Mouse (Mus musculus): ENCODE measurements around the gene Klc1. TPM values are rescaled to one million over a fixed set of nuclear protein-coding genes. Genes with fewer than 3 reads are reported as not detected.

Gene Klc1
- total RNA-seq, 4 experiments from 2014 or later, result 689 to 762 (median 731) TPM

DNA sequence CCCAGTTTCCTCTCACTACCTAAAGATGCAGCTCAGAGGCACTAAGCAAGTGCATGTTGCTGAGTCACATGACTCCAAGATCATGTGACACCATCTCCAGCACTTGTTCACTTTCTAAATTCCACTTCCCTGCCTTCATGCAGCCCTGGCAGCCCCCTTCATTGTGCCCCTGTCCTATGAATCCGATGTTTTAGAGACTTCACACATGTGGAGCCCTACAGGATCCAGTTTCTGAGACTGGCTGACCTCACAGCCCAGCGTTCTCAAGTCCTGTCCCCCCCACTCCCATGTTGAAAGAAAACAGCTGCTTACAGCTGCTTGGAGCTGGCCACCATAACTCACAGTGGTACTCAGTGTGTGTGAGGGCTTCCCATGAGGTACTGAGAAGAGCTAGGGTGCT lies 15.2 kb upstream of the Klc1 start:
- DNase-seq (ENCODE audit: low spot score in 2 of 2), result no peak

DNA sequence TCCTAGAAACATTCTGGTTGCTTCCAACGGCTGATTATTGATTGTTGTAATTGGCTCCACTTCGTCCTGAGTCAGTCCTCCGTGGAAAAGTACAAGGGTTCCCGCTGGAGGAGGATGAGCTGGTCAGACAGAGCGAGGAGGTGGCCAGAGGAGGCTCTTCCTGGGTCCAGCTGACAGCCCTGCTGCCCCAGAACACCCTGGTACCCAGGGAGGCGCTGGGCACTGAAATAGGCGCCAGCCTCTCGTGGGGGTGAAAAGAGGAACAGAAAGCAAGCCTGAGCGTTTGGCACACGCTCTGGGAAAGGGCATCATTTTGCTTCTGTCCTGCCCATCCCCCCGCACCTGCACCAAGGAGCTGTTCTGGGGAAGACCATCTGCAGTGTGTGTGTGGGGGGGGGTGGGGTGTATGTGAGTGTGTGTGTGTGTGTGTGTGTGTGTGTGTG lies 14.6 kb upstream of the Klc1 start:
- DNase-seq (ENCODE audit: low spot score in 2 of 2), result no peak

DNA sequence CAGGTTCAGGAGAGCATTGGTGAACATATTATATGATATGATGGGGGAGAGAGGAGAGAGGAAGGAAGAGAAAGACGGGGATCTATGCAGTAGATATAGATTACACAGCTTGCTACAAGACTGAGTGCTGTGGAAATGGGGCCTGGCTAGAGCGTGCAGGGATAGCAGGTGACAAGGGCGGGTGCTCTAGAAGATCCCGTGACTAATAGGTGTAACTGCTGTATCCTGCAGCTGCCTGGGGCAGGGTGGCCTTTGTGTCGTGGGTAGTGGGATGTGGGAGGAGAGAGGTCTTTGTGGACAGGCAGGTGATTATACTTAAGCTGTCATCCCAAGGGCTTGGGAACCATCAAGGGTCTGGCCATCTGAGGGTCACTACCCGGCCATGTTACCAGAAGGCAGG lies 13.4 kb upstream of the Klc1 start:
- no peak for DNase-seq (ENCODE audit: low spot score in 2 of 2)

DNA sequence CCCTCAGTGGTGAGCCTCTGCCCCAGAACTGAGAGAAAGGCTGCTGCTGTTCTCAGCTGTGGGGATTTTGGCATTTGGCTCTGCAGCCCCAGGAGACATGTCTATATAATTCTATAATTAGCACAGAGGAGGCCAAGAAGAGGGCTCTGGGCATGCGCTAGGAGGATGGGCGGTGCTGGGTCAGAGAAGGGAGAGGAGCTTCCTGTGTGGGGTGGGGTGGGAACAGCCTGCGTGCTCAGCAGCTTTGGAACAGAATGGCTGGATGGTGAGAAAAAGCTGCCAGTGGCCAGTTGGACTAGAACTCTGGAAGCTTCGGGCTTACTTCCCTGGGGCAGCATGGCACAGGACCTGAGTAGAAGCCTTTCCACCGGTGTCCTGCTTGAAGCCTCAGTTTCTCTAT lies 12.6 kb upstream of the Klc1 start:
- no peak for DNase-seq (ENCODE audit: low spot score in 2 of 2)

DNA sequence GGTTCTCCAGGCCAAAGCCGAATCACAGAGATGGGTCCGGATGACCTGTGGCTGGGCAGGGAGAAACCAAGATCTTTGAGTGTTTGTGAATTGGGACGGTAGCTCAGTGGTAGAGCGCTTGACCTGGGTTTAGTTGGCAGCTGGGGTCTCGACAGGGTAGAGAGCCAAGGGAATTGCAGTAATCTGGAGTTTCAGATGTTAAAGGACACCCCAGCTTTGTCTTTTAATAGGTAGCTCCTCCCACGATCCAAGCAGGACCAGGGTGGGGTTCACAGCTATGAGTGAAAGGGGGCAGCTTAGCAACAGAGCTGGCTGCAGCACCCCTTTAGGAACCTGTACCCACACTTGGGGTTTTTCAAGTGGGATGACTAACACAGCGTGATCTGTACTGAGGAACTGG lies 11.2 kb upstream of the Klc1 start:
- DNase-seq (ENCODE audit: low spot score in 2 of 2), result no peak

DNA sequence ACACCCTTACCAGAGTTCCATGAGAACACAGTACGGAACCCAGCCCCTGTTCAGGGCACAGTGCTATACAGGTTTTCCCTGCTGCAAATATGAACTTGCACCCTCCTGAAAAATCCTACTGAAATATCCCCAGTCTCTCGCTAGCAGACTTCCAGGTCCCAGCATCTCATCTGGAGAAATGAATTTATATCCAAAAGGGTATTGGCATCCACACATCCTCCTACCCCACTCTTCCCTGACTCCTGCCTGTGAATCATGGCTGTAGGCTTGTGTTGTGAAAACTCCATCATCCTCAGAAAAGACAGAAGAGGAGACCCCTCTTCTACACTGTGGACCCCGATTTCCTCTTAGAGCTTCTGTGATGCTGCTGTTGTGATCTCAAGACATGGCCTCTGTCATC lies 7.9 kb upstream of the Klc1 start:
- no peak for DNase-seq (ENCODE audit: low spot score in 2 of 2)

DNA sequence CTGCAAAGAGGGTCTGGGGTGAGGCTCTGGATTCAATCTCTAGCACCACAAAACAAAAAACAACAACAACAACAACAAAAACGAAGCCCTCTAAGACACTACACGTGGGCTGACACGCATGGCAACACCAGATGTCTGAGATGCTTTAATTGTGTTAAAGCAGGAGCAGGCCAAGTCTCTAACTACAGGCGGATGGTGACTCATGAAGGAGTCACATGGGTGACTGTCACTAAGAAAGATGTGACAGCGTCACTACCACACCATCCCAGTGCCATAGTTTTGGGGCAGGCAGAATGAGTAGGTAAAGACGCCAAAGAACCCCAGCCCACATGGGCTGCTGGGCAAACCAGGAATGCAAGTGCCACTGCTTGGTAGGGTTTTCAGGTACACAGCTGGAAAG lies 6.2 kb upstream of the Klc1 start:
- DNase-seq (ENCODE audit: low spot score in 2 of 2), result peak in 1 of 2 experiments; percentile 53

DNA sequence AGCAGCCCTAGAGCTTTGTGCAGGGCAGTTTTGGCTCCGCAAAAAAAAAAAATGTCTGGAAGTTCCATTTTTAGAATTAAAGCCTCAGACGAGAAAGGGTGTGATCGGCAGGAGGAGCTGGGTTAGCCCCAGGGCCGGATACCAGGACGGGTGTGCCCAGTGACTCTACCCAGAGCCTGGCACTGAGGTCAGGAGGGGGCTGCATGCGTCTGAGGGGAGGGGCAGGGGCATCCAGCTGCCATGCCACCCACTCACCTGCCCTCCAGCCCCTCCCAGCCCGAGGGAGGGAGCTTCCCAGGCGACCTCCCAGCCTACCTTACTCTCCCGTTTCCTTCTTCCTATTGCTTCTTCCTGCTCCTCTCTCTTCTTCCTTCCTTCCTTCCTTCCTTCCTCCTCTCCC lies 5.3 kb upstream of the Klc1 start:
- no peak for DNase-seq (ENCODE audit: low spot score in 2 of 2)

DNA sequence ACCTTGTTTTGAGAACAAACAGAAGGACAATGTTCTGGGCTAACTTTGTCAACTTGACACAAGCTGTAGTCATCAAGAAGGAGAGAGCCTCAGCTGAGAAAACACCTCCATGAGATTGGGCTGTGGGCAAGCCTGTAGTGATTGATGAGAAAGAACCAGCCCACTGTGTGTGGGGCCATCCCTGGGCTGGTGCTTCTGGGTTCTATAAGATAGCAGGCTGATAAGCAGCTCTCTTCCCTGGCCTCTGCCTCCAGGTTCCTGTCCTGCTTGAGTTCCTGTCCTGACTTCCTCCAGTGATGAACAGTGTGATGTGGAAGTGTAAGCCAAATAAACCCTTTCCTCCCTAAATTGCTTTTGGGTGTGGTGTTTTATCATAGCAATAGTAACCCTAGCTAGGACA lies 3.9 kb upstream of the Klc1 start:
- no peak for DNase-seq (ENCODE audit: low spot score in 2 of 2)

DNA sequence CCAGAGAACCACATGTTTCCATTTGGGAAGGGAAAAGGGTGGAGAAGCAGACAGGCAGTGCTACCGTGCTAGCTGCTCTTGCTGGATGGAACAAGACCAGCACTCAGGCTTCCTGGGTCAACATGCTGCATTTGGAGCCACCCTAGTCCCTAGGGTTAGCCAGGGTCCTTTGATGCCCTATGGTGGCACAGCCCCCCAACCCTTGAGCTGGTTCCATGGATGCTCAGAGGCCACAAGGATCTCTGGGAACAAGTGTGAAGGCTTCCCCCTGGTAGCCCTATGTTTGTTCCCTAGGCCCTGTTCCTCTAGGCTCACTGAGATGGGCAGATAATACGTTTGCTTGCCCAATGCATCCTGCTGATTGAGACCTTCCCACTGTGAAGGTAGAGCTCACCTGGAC lies 3.4 kb upstream of the Klc1 start:
- no peak for DNase-seq (ENCODE audit: low spot score in 2 of 2)

DNA sequence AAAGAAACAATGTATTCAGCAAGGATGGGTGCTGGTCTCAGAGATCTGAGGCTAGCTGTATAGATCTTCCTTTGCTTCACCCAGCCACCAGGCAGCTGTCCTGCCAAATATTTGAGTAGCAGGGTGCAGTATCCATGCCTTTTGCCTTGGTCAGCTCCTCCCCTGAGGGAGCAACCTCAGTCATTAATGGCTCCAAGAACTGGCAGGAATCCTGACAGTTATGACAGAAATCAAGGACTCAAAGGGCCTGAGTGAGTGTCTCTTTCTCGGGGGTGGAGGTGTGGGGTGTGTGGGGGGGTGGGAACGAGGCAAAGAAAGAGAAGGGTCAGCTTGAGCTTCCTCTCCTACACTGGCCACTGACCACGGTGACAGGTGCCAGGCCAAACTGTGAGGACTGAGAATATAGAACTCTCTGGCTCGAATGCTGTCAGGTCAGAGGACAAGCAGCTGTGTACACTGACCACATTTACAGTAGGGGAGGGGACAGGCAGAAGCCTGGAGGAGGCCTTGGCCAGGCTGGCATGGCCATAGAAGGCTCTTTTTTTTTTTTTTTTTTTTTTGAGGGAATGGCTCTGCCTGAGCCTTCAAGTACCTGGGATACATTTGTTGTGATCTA lies 2.5 kb upstream of the Klc1 start:
- no peak for DNase-seq (ENCODE audit: low spot score in 2 of 2)

DNA sequence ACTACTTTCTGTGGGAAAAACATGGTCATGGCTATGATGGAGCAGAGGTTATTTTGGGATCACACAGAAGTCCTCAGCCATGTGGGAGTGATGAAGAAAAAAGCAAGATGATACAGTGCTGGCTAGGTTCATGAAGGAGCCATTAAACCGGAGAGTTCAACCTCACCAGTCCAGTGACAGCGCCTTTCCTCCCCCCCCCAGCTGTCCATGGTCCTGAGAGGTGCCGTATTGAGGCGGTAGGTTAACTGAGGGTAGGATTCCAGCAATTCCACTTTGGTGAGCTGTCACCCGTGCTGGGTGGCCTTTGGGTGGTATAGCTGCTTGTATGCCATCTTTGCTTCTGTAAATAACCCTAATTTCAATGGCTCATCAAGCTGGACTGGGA lies 2.0 kb upstream of the Klc1 start:
- no peak for DNase-seq (ENCODE audit: low spot score in 2 of 2)

DNA sequence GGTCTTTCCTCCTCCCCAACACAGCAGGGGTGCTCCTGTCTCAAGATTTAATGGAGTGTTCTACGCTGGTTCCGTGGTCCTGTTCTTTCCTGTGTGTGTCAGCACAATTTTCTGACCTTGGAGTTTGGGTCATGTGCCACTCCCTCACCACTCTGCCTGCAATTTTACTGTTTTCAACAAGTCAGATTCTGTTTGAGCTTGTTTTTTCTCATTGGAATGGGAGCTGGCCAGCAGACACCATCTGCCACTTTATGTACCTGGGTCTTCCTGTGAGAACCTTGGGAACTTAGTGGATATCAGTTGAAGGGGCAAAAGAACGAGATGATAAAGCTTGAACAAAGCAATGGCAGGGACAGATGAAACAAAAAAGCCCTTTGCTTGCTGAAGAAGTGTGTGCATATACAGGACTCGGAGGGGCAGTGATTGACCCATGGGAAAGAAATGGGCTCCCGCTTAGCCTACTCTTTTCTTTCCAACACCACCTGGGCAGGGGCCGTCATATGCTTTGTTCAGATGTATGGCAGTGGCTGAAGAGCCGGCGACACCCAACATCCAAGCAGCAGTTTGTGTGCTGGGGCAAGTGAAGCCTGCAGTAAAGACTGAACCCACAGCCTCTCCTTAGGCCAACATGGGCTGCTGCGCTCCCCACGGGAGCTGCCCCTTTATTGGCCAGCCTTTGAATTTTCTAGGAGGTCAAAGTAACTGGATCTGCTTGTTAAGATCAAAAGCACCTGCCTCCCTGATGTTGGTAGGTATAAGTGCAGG lies 906 bp upstream of the Klc1 start:
- peak in 1 of 2 experiments; percentile 25 for DNase-seq (ENCODE audit: low spot score in 2 of 2)

DNA sequence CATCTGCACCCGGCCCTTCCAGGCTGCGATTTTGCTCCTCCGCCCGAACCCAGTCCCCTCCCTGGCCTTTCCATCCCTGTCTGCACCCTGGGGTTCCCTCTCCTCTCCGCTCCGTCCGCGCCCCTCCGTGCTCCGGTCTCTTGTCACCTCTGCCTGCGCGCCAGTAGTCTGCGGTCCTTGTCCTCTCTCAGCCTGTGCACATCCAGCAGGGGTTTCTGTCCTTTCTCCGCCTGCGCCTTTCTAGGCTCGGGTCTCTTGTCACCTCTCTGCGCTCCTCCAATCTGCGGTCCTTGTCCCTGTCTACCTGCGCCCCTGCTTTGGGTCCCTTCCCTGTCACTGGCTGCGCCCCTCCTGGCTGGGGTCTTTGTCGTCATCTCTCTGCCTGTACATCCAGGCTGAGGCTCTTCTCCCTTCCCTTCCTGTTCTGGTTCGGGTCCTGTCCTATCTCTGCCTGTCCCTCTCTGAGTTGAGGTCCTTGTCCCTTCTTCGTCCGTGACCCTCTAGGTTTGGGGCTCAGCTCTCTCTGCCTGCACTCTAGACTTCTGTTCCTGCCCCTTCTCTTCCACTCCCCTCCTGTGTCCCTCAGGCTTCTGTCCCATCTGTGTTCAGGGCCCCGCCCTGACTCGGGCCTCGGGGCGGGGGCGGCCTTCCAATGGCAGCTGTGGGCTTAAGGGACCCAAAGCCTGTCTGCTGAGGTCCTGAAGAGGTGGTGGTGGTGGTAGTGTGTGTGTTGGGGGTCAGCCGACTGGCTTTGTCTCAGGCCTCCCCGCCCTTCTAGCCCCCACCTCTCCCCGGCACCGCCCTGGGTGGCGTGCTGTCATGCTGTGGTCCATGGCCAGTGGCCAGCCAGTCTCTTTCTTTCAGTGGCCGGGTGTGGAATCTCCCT lies 770 bp downstream of the Klc1 start:
- DNase-seq (ENCODE audit: low spot score in 2 of 2), result peak in 1 of 2 experiments; percentile 39

DNA sequence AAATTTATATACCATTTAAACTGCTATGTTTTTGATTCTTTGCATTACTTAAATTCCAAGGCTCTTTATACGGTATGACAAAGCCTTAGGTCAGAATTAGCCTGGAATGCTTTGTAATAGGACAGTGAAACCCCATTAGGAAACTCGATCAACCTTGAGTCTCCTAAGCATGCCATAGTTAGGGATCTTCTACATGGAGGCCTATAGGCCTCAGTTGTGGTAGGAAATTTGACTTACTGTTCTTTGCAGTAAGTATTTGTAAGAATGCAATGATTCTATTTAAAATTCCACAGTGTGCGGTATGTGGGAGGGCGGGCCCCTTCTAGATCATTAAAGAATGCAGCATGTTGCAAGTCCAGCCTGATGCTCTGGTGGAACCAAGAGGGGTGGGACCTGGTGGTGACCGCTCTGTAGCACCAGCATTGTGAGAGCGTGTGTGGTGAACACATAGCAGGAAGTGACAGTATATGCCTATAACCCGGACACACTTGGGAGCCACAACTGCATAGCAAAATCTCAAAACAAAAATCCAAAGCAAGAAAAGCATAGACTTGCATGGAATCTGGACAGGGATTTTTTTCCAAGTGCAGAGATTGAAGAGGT lies 1.8 kb downstream of the Klc1 start:
- DNase-seq (ENCODE audit: low spot score in 2 of 2), result no peak

DNA sequence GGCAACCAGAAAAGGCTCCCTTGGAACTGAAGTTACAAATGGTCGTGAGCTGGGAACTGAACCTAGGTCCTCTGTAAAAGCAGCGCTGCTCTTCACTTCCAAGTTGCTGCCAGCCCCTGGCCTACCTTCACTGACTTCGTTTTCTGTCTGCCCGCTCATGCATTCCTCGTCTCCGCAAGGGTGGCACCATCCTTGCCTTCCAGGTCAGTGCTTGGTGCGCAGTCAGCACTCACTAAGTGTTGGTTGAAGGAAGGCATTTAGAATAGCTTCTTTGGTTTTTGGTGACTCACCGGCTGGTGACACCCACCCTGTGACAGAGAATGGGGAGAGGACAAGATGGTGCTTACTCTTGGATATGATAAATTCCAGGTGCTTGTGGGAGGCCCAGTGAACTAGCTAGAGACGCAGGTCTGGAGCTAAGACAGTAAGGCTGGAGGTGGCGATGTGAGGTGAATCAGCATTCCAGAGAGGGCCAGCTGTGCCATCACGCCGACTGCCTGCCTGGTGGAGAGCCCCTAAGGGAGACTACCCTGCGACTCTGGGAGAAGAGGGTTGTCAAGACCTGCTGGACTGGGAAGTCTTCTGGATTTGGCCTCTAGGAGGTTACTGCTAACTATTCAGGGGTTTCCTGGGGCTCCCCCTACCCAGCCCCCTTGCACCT lies 4.1 kb downstream of the Klc1 start:
- DNase-seq (ENCODE audit: low spot score in 2 of 2), result peak in 1 of 2 experiments; percentile 65

DNA sequence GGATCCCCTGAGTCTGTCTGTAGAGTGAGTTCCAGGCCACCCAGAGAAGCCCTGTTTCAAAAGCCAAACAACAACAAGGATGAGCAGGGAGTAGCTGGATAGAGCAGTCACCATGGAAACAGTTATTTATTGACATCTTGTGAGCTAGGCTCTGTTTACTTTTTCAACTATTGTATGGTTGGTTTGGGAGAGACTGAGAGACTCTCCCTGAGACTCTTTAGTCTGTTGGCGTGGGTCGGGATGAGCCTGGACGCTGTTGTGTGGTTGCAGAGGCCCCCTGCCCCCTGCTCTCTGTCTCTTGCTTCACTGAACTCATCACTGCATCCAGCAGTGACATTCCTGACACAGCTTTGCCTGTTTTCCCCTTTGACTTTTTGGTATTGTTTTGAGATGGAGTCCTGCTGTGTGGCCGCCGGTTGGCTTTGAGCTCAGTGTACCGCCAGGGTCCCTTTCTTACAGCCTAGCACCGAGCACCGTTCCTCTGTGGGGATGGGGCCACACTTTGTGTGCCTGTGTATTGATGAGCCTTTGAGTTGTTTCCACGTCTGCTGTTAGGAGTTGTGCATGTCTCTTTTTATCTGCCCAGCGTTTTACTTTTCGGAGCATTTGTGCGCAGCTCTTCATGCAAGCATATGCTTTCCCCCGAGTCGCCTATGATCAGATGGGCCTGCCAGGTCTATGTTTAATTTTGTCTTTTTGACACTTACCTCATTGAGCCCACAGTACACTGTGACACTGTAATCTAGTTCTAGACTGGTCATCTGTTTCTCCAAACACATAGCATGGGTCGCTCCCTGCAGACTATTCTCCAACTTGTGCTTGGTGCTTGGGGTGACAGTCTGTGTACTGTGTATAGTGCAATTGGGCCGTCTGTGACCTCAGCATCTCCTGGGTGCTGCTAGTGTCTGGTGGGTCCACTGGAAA lies 7.9 kb downstream of the Klc1 start:
- no peak for DNase-seq (ENCODE audit: low spot score in 2 of 2)

DNA sequence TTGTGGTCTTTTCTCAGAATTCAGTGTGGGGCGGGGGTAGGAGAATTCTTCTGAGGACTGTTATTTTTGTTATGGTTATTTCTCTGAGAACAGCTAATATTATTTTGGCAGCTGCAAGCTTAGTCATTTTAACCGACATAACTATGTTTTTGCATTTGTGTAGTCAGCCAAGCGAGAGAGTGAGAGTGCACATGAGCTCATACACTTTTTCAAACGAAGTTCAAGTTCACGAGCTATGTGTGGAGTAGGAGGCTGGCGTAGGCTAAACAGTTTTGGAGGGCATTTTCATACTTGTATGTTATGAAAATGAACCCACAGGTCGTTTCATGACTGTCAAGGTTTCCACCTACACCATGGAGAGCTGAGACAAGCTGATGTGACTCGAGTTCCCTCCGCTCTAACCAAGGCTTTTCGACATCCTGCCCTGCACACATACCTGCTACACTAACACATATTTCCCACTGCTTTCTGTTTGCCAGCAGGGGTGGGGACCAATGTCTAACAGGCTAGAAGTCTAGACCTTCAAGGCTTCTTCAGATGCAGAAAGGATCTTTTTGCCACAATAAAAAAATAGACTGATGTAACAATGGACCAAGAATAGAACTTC lies 9.8 kb downstream of the Klc1 start:
- DNase-seq (ENCODE audit: low spot score in 2 of 2), result no peak

DNA sequence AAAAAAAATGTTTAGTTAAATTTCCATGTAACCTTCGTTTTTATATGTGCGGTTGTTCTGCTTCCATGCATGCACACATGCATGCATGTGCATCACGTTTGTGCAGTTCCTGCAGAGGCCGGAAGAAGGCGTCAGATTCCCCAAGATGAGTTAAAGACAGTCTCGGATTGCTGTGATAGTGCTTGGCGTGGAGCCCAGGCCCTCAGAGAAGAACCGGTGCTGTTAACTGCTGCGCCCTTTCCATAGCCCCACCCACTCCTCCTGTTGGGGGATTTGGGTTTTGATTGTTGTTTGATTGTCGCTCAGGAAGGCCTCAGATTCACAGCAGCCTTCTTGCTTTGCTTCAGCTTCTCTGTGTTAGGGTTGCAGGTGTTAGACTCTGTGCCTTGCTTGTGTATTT lies 10.7 kb downstream of the Klc1 start:
- DNase-seq (ENCODE audit: low spot score in 2 of 2), result no peak
